Mouse (Mus musculus) ES-Bruce4 (cell line): ENCODE measurements around the gene Smim17. TPM values are rescaled to one million over a fixed set of nuclear protein-coding genes. Genes with fewer than 3 reads are reported as not detected.
A peak's percentile ranks its signal among the peaks of the same experiment; 100 is the strongest.
"Not testable (repeated sequence)": the region's sequence is repeated elsewhere in the genome, so short reads cannot be mapped to it uniquely, and the experiment has no call there.

ENCODE experiments used
- H3K27ac ChIP-seq: 2 replicates; pipeline ENCODE4 v1.5.1; 2012; ENCODE audit warnings: low read length, inconsistent platforms; ENCODE audit not compliant: insufficient read depth
- H3K27me3 ChIP-seq: 2 replicates; pipeline ENCODE4 v1.6.1; 2012; ENCODE audit warnings: mild to moderate bottlenecking, low read length, inconsistent platforms; ENCODE audit not compliant: control insufficient read depth, poor library complexity, insufficient read depth, severe bottlenecking
- H3K36me3 ChIP-seq: 2 replicates; pipeline ENCODE4 v1.6.1; 2012; ENCODE audit warnings: inconsistent platforms, mild to moderate bottlenecking, low read length, moderate library complexity; ENCODE audit not compliant: control insufficient read depth, poor library complexity, insufficient read depth, severe bottlenecking
- H3K4me1 ChIP-seq: one replicate; pipeline ENCODE4 v1.8.1; 2011; ENCODE audit warnings: low read length; ENCODE audit not compliant: control insufficient read depth, insufficient read depth
- H3K4me3 ChIP-seq: 2 replicates; pipeline ENCODE4 v1.5.1; 2011; ENCODE audit warnings: low read depth, mild to moderate bottlenecking, low read length
- H3K9ac ChIP-seq: 2 replicates; pipeline ENCODE4 v1.6.1; 2012; ENCODE audit warnings: low read depth, mild to moderate bottlenecking, inconsistent platforms; ENCODE audit not compliant: poor library complexity, severe bottlenecking
- H3K9me3 ChIP-seq: replicated peaks from 2 replicates; pipeline ENCODE4 v1.6.1; 2012; ENCODE audit warnings: mild to moderate bottlenecking, low read length, inconsistent platforms; ENCODE audit not compliant: control insufficient read depth, poor library complexity, insufficient read depth, severe bottlenecking
- CTCF ChIP-seq: IDR thresholded peaks from one replicate; pipeline ENCODE4 v1.8.1; 2011; ENCODE audit warnings: low read depth, low read length
- EP300 ChIP-seq: IDR thresholded peaks from 2 replicates; pipeline ENCODE4 v1.6.1; 2011; ENCODE audit warnings: low read depth, low read length; ENCODE audit not compliant: insufficient read depth
- POLR2A ChIP-seq: IDR thresholded peaks from one replicate; pipeline ENCODE4 v1.8.1; 2011; ENCODE audit warnings: low read length; ENCODE audit not compliant: insufficient read depth
- polyA plus RNA-seq: library from polyadenylated mRNA; stranded (reverse); fragments of >200 nt; gene quantifications from 2 replicates; pipeline ENCODE4 v1.2.4, GENCODE M21; 2011; ENCODE audit warnings: low read depth; ENCODE audit not compliant: missing spikeins, insufficient read depth, insufficient read length

Smim17 gene
- polyA plus RNA-seq, 1 experiment: 1.1 TPM

GRCm38 (mm10) chr7:6362268-6363046 is 36.1 kb upstream of the Smim17 start:
- peak overlapping the region; percentile 87 for H3K27ac ChIP-seq
- no peaks in the 10 kb centered on the region for H3K27me3 ChIP-seq
- H3K4me1 ChIP-seq: peaks cover 2% of the 10 kb centered on the region
- TF ChIP-seq POLR2A (no peak), CTCF (no peak), EP300 (no peak)
- no peaks in the 10 kb centered on the region for H3K9me3 ChIP-seq
- H3K9ac ChIP-seq: peak overlapping the region; percentile 7
- peak overlapping the region; percentile 83 for H3K4me3 ChIP-seq
- H3K36me3 ChIP-seq: no peaks in the 10 kb centered on the region

DNA sequence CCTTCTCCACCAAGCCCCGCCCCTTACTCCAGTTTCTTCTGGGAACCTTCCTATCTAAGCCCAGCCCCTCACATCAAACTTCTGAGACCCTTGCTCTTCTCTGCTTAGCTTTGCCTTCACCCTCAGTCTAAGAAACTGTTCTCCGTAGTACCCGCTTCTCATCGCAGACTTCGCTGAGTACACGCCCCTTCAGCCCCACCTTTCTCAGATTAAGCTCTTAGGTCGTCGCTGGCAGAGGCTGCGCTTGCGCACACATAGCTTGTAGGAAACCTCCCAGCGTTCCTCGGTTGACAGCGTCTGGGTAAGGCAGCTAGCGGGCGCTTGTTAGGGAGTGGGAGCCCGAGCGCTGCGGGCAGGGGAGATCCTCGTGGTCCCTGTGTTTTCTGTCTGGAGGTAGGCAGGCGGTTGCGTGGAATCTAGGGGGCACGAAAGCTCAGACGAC is 35.4 kb upstream of the Smim17 start, which contains the start of gene Zfp78:
TSS of gene Zfp78 (plus strand) at position 234 of the 442 bp plus-strand sequence.
- Histone ChIP-seq H3K9ac (peak within 1 kb of the TSS; percentile 50), H3K36me3 (no peaks in the 10 kb centered on the region), H3K4me3 (peak within 1 kb of the TSS; percentile 83), H3K4me1 (peaks cover 2% of the 10 kb centered on the region), H3K27ac (peak within 1 kb of the TSS; percentile 87), H3K9me3 (no peaks in the 10 kb centered on the region), H3K27me3 (no peaks in the 10 kb centered on the region)
- TF ChIP-seq CTCF (no peak), POLR2A (no peak), EP300 (no peak)

- Histone ChIP-seq H3K27me3 (no peaks in the 10 kb centered on the region), H3K4me1 (peaks cover 2% of the 10 kb centered on the region), H3K9ac (no peak overlapping the region), H3K27ac (0 out of 2 replicates have a peak overlapping the region, but pooled peaks have one; percentile 24), H3K36me3 (no peaks in the 10 kb centered on the region), H3K4me3 (no peak overlapping the region), H3K9me3 (no peaks in the 10 kb centered on the region)
- TF ChIP-seq CTCF: no peak
- no peak for TF ChIP-seq POLR2A
- no peak for TF ChIP-seq EP300
Observed at GRCm38 (mm10) chr7:6364761-6365160, 33.8 kb upstream of the Smim17 start.

DNA sequence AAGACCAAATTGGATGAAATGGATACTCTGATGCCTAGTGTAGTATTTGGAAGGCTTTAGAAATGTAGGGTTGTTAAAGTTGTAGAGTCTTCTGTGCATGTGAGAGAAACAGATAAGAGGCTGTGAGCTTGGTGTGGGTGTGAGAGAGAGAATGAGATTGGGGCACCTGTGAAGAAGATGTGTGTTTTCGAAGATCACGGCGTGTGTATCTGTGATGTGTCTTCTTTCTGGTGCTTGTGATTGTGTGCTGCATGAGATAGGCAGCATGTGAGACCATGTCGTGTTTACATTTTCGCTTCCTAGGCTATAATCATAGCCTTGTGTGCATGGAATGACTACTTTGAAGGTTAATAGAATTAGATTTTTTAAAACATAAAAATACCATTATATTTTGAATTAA is 31.3 kb upstream of the Smim17 start:
- no peaks in the 10 kb centered on the region for H3K4me1 ChIP-seq
- H3K27me3 ChIP-seq: no peaks in the 10 kb centered on the region
- no peak overlapping the region for H3K9ac ChIP-seq
- no peak overlapping the region for H3K27ac ChIP-seq
- no peaks in the 10 kb centered on the region for H3K9me3 ChIP-seq
- no peaks in the 10 kb centered on the region for H3K36me3 ChIP-seq
- H3K4me3 ChIP-seq: no peak overlapping the region
- TF ChIP-seq CTCF (no peak), POLR2A (no peak), EP300 (no peak)

- H3K9me3 ChIP-seq, H3K27me3 ChIP-seq: not testable (repeated sequence)
Observed at GRCm38 (mm10) chr7:6368146-6368545, 30.4 kb upstream of the Smim17 start.

DNA sequence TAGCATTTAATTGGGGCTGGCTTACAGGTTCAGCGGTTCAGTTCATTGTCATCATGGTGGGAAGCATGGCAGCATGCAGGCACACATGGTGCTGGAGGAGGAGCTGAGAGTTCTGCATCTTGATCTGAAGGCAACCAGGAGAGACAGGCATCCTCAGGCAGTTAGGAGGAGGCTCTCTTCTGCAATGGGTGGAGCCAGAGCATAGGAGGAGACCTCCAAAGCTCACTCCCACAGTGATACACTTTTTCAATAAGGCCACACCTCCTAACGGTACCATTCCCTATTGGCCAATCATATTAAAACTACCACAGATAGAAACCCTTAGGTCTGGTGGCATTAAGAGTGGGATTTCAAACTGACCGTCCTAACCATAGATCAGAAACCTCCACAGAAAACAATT is 29.1 kb upstream of the Smim17 start:
- Histone ChIP-seq H3K9ac (no peak overlapping the region), H3K9me3 (no peaks in the 10 kb centered on the region), H3K27ac (no peak overlapping the region), H3K4me3 (no peak overlapping the region), H3K4me1 (no peaks in the 10 kb centered on the region), H3K36me3 (no peaks in the 10 kb centered on the region), H3K27me3 (no peaks in the 10 kb centered on the region)
- TF ChIP-seq CTCF (no peak), EP300 (no peak), POLR2A (no peak)

More at GRCm38 (mm10) chr7:6368146-6368545, 30.4 kb upstream of the Smim17 start:
- H3K27ac ChIP-seq, H3K9ac ChIP-seq, H3K36me3 ChIP-seq, H3K4me1 ChIP-seq, H3K4me3 ChIP-seq: not testable (repeated sequence)
